Mouse (Mus musculus): Measurements from ENCODE around the gene Gm5475. TPM values are rescaled to one million over a fixed set of nuclear protein-coding genes. Genes with fewer than 3 reads are reported as not detected.

The Gm5475 gene
- total RNA-seq, 2 experiments from 2014 or later = not detected

- DNase-seq (ENCODE audit: low spot score in 2 of 2) = no peak
Measured at GRCm38 (mm10) chr15:100446887-100447286, 24.9 kb downstream of the Gm5475 start.

DNA sequence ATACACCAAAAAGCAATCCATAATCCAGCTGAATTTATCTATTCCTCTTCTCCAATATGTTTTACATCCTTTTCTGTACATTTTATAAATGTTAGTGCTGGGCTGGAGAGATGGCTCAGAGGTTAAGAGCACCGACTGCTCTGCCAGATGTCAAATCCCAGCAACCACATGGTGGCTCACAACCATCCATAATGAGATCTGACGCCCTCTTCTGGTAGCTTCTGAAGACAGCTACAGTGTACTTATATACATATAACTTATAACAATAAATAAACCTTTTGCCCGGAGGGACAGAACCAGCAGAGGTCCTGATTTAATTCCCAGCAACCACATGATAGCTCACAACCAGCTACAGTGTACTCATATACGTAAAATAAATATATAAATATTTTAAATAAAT is 26.6 kb downstream of the Gm5475 start:
- no peak for DNase-seq (ENCODE audit: low spot score in 2 of 2)

- no peak for DNase-seq (ENCODE audit: low spot score in 2 of 2)
Measured at GRCm38 (mm10) chr15:100449495-100449894, 27.5 kb downstream of the Gm5475 start.

GRCm38 (mm10) chr15:100451245-100451644 is 29.3 kb downstream of the Gm5475 start:
- peak; percentile 50 to 53 for DNase-seq (ENCODE audit: low spot score in 2 of 2)

DNA sequence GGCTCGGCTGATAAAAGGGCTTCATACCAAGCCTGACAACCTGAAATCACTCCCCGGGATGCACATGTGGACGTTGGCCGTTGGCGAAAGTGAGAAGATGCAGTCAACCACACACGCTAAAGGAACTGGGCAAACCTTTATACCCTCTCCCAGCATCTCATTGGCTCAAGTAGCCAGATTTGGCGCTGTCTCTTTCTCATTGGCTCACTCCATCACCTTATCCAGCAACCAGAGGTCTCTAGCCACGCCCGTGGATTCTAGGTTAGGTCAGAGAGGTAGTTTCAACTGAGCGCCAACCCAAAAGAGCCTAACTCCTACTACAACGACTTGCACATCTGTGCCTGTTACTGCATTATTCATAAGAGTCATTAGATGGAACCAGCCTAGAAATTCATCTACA is 30.5 kb downstream of the Gm5475 start:
- DNase-seq (ENCODE audit: low spot score in 2 of 2) = no peak

DNA sequence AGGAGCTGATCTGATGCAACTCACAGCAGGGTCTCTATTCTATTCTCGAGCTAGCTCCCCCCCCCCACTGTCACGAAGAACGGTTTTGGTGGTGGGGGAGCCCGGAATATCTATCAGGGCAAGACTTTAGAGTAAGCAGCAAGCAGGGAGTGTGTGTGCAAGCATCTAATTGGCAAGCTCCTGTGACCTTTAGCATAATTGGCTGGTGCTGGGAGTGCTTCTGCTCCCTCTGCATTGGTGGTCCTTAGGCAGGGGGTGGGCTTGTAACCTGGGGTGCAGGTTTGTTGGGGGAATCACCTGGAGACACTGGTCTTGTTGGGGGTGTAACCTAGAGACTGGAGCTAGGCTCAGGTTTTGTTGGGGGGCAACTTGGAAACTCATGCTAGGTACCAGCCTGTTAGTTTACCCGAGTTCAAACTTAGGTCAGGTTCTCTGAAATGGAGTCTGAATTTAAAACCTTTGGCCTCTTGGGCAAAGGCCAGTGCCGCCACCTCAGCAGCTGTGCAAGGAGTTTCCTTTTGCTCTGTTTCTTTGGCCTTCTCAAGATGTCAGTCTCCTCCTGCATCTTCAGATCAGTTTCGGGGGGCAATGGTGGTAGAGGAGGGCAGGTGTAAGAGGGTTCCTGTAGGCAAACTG is 34.5 kb downstream of the Gm5475 start:
- no peak for DNase-seq (ENCODE audit: low spot score in 2 of 2)

DNA sequence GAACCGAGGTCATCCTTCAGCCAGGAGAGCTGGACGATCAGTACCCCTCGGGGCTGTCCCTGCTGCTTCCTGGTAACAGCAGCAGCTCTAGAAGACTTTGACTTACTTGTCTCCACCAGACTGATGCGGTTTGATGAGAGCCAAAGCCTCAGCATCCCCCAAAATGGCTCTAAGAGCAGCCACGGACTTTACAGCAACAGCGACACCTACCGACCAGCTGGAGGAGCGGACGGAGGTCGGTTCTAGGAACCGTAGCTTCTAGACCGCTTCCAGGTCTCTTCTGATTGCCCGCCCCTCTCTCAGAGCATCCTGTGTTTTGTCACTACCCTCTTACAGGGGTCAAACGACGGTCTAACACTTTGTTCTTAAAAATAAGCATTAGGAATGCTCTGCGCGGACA is 35.4 kb downstream of the Gm5475 start:
- peak; percentile 72 to 82 for DNase-seq (ENCODE audit: low spot score in 2 of 2)

- peak; percentile 56 to 65 for DNase-seq (ENCODE audit: low spot score in 2 of 2)
Measured at GRCm38 (mm10) chr15:100458055-100458454, 36.1 kb downstream of the Gm5475 start.

DNA sequence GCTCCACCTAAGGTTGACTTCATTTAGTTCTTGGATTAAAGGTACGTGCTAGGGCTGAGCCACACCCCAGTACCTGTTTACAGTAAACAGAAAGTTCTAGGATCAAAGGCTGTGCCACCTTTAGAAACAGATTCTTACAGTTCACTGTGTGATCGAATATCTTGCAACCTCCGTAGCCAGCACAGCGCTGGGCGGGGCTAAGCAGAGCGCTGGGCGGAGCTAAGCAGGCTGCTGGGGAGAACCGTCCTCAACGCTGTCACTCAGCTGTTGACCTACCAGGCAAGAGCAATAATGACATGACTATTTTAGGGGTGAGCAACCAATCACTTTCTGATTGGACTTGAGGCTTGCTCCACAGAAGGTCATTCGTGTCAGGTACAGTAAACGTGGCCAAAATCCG is 39.0 kb downstream of the Gm5475 start:
- DNase-seq (ENCODE audit: low spot score in 2 of 2) = no peak

- no peak for DNase-seq (ENCODE audit: low spot score in 2 of 2)
Measured at GRCm38 (mm10) chr15:100461646-100462045, 39.7 kb downstream of the Gm5475 start.

DNA sequence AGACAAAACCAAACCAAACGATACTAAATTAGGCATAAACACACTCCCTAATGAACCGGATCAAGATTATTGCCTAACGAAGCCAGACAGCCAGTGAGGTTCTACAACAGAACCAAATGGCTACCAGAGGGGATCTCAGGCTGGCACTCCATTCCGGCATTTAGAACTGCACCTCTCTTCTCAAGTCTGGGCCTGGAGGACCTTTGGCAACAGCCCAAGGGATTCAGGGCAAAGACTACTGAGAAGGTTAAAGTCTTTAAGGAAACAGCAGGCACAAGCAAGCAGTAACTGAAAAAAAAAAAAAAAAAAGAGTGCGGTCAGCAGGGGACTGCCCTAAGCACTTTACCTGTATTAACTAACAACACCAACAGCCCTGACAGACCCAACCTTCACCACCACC is 40.1 kb downstream of the Gm5475 start:
- DNase-seq (ENCODE audit: low spot score in 2 of 2) = no peak

- peak; percentile 71 to 77 for DNase-seq (ENCODE audit: low spot score in 2 of 2)
Measured at GRCm38 (mm10) chr15:100463712-100464111, 41.8 kb downstream of the Gm5475 start.

DNA sequence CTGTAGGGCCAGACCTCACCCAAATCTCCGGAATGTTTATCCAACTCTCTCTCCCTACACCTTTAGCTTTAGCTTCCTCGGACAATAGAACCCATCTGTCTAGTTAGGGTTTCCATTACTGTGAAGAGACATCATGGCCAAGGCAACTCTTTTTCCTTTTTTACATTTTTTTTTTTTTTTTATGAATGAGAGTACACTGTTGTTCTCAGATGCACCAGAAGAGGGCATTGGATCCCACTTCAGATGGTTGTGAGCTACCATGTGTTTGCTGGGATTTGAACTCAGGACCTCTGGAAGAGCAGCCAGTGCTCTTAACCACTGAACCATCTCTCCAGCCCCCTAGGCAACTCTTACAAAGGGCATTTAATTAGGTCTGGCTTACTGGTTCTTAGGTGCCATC is 43.5 kb downstream of the Gm5475 start:
- DNase-seq (ENCODE audit: low spot score in 2 of 2) = no peak

- DNase-seq (ENCODE audit: low spot score in 2 of 2) = no peak
Measured at GRCm38 (mm10) chr15:100467738-100468137, 45.8 kb downstream of the Gm5475 start.

- peak; percentile 88 to 92 for DNase-seq (ENCODE audit: low spot score in 2 of 2)
Measured at GRCm38 (mm10) chr15:100468295-100469188, 46.6 kb downstream of the Gm5475 start, which contains the start of gene Letmd1. TSS of gene Letmd1 (plus strand) at chr15:100469023.

DNA sequence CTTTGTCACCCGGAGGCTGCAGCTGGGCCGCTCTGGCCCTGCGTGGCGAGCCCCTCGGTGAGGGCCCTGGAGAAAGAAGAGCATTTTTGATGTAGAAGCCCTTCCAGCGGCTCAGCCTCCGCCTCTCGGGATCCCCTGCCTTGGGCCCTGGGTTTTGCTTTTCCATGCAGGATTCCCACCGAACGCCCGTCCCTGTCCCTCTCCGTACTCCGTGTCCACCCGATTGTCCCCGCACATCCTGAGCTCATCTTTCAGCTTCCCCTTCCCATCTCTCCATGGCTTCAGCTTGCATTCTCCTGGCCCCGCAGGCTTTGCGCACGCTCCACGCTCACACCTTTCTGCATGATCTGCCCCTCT is 47.2 kb downstream of the Gm5475 start:
- DNase-seq (ENCODE audit: low spot score in 2 of 2) = no peak

GRCm38 (mm10) chr15:100470037-100470436 is 48.1 kb downstream of the Gm5475 start:
- no peak for DNase-seq (ENCODE audit: low spot score in 2 of 2)

DNA sequence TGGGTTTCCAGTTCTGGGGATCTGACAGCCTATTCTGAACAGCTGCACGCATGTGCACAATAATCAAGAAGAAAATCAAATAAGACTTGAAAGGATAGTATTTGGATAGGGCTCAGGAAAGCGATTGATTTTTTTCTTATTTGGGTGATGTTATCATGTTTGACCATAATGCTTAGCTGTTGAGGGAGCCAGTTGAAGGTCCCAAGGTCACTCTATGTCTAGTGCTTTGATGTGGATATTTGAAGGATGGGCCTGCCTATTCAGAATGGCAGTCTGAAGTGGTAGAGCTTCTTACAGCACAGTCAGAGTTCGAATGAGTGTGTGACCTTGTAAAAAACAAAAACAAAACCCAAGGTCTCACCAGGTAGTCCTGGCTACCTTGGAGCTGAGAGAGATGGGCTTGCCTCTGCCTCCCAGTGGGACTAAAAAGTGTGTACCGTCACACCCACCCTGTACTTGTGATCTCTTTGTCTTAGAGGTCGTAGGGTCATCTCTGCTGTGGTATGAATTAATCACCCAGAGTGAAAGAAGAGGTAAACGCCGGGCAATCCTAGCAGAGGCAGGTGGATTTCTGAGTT is 52.1 kb downstream of the Gm5475 start:
- DNase-seq (ENCODE audit: low spot score in 2 of 2) = no peak
